Mouse (Mus musculus): ENCODE measurements around the gene Tent4a. TPM values are rescaled to one million over a fixed set of nuclear protein-coding genes. Genes with fewer than 3 reads are reported as not detected.

Gene Tent4a
- polyA plus RNA-seq, 1 experiment from 2014 or later, result 7.4 TPM

Other genes starting within 250 kb of the Tent4a start
- gene Nsun2, start 871 bp downstream of the Tent4a start, polyA plus RNA-seq (2016; fragmentation: Nextera tagmentation; extraction: Ambion mirVana), result 107 and 110 TPM in 2 replicates
- 21.8 and 22.9 TPM in 2 replicates for gene Srd5a1, start 76.8 kb upstream of the Tent4a start, polyA plus RNA-seq (2016; fragmentation: Nextera tagmentation; extraction: Ambion mirVana)
- gene Ube2ql1, start 205.3 kb upstream of the Tent4a start, polyA plus RNA-seq (2016; fragmentation: Nextera tagmentation; extraction: Ambion mirVana), result 5.8 and 6.4 TPM in 2 replicates

Data from forebrain, embryonic 12.5 days (tissue).